Mouse (Mus musculus) liver, embryonic 14.5 days (tissue): ENCODE measurements around the gene Ttc39d.

Experiments
- CTCF ChIP-seq: IDR thresholded peaks from 2 replicates; pipeline ENCODE4 v1.5.1; 2016; ENCODE audit warnings: antibody characterized with exemption, low read depth, control low read depth
- EP300 ChIP-seq: IDR thresholded peaks from 2 replicates; pipeline ENCODE4 v1.6.1; 2016; ENCODE audit warnings: antibody characterized with exemption, low read depth

- TF ChIP-seq EP300 = no peak
- no peak for TF ChIP-seq CTCF
These were observed 45.7 kb downstream of the Ttc39d start for GRCm38 (mm10) chr17:80252757-80253525.
